Mouse (Mus musculus): Measurements from ENCODE around the gene Mras. TPM values are rescaled to one million over a fixed set of nuclear protein-coding genes. Genes with fewer than 3 reads are reported as not detected.

Mras gene
- polyA plus RNA-seq, 1 experiment, result 4.6 TPM

- no peak overlapping the region for H3K4me3 ChIP-seq (ENCODE audit: insufficient read depth, low read depth, low read length)
- H3K27ac ChIP-seq (replicated peaks; ENCODE audit: low read depth, low read length), result no peak overlapping the region
- H3K4me1 ChIP-seq (ENCODE audit: control insufficient read depth, insufficient read depth, insufficient read length, low read length), result peaks cover 5% of the 10 kb centered on the region; the same call in 1 of the 2 replicates
Measured at GRCm38 (mm10) chr9:99431346-99431745, 5.8 kb downstream of the Mras start.

DNA sequence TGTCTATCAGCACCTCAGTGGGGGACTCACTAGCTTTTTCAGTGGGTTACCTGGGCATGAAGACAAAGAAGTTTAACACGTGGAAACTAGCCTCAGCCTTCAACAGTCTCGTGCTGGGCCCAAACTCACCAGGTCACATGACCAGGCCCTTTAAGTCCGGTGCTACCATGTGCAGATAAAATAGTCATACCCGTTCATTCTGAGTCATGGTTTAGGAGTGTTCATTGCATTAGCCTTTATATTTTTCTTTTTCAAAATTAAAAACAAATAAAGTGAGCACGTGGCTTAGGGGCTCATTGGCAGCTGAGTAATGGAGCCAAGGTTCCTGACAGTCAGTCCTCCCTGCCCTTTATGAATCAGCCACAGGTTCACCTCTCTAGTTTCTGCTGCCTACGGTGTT, 6.4 kb downstream of the Mras start:
- Histone ChIP-seq H3K27ac (replicated peaks; ENCODE audit: low read depth, low read length) (no peak overlapping the region), H3K4me3 (ENCODE audit: insufficient read depth, low read depth, low read length) (no peak overlapping the region), H3K4me1 (ENCODE audit: control insufficient read depth, insufficient read depth, insufficient read length, low read length) (peaks cover 5% of the 10 kb centered on the region; the same call in 1 of the 2 replicates)

DNA sequence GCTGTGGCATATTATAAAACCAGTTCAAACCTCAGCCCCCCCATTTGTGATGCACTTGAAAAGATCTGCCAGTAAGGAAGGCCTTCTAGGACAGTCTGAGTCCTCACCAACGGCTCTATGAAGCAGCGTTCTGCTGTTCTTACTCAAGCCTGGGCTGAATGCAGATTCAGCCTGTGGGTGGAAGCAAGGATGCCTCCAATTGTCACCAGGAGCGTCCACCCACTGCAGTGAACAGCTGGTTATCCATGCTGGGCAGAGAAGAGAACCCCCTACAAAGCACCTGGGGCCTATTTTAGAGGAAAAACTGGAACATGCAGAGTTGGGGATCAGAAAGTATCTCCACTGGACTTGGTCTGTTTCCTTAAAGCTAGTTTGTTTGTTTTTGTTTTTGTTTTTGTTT, 7.3 kb downstream of the Mras start:
- H3K27ac ChIP-seq (replicated peaks; ENCODE audit: low read depth, low read length), result no peak overlapping the region
- H3K4me1 ChIP-seq (ENCODE audit: control insufficient read depth, insufficient read depth, insufficient read length, low read length), result peaks cover 5% of the 10 kb centered on the region; the same call in 1 of the 2 replicates
- no peak overlapping the region for H3K4me3 ChIP-seq (ENCODE audit: insufficient read depth, low read depth, low read length)

GRCm38 (mm10) chr9:99428601-99429331, 8.4 kb downstream of the Mras start:
- Histone ChIP-seq H3K4me1 (ENCODE audit: control insufficient read depth, insufficient read depth, insufficient read length, low read length) (peaks cover 8% of the 10 kb centered on the region; the same call in 1 of the 2 replicates), H3K27ac (replicated peaks; ENCODE audit: low read depth, low read length) (no peak overlapping the region)

GRCm38 (mm10) chr9:99425262-99425661, 11.9 kb downstream of the Mras start:
- no peak overlapping the region for H3K27ac ChIP-seq (replicated peaks; ENCODE audit: low read depth, low read length)
- H3K4me1 ChIP-seq (ENCODE audit: control insufficient read depth, insufficient read depth, insufficient read length, low read length), result peaks cover 15% of the 10 kb centered on the region; the same call in 1 of the 2 replicates
- H3K4me3 ChIP-seq (ENCODE audit: insufficient read depth, low read depth, low read length), result no peak overlapping the region

More at GRCm38 (mm10) chr9:99428601-99429331, 8.4 kb downstream of the Mras start:
- H3K4me3 ChIP-seq (ENCODE audit: insufficient read depth, low read depth, low read length), result no peak overlapping the region

DNA sequence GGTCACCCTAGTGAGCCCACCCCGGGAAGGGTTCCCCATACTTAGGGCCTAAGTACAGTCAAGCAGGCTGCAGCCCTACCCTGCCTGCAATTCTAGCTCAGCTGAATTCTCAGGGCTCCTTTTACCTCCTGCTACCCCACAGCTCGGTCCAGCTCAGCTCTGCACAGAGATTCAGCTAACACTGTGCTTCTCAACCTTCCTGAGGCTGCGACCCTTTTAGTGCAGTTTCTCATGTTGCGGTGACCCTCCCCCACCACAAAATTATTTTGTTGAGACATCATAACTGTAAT, 12.7 kb downstream of the Mras start:
- no peak overlapping the region for H3K27ac ChIP-seq (replicated peaks; ENCODE audit: low read depth, low read length)
- H3K4me1 ChIP-seq (ENCODE audit: control insufficient read depth, insufficient read depth, insufficient read length, low read length), result peaks cover 21% of the 10 kb centered on the region; the same call in 1 of the 2 replicates
- H3K4me3 ChIP-seq (ENCODE audit: insufficient read depth, low read depth, low read length), result no peak overlapping the region

- Histone ChIP-seq H3K4me3 (ENCODE audit: insufficient read depth, low read depth, low read length) (no peak overlapping the region), H3K27ac (replicated peaks; ENCODE audit: low read depth, low read length) (no peak overlapping the region)
Measured at GRCm38 (mm10) chr9:99423692-99424573, 13.2 kb downstream of the Mras start.

DNA sequence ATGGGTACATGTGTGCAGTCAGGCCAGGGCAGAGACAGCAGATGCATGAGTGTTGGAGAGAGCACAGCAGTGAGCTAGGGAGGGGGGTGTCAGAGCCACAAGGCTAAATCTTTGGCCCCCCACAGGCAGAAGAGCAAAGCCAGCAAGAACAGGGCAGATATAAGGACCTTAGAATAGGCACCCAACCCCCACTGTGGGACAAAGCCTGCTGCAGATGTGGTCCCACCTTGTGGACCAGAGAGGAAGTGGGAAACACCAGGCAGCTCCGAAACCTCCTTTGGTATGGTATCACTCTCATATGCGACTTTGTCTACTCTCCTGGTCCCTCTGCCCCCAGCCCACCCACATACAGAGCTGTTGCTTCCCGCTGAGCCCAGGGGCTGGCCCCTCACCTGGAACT, 15.3 kb downstream of the Mras start:
- Histone ChIP-seq H3K4me3 (ENCODE audit: insufficient read depth, low read depth, low read length) (no peak overlapping the region), H3K4me1 (ENCODE audit: control insufficient read depth, insufficient read depth, insufficient read length, low read length) (peaks cover 22% of the 10 kb centered on the region; the same call in 1 of the 2 replicates), H3K27ac (replicated peaks; ENCODE audit: low read depth, low read length) (no peak overlapping the region)

More at GRCm38 (mm10) chr9:99423692-99424573, 13.2 kb downstream of the Mras start:
- H3K4me1 ChIP-seq (ENCODE audit: control insufficient read depth, insufficient read depth, insufficient read length, low read length), result peaks cover 21% of the 10 kb centered on the region; the same call in 1 of the 2 replicates

GRCm38 (mm10) chr9:99419951-99420701, 17.1 kb downstream of the Mras start:
- Histone ChIP-seq H3K4me1 (ENCODE audit: control insufficient read depth, insufficient read depth, insufficient read length, low read length) (peaks cover 28% of the 10 kb centered on the region; the same call in 1 of the 2 replicates), H3K4me3 (ENCODE audit: insufficient read depth, low read depth, low read length) (no peak overlapping the region), H3K27ac (replicated peaks; ENCODE audit: low read depth, low read length) (no peak overlapping the region)

- Histone ChIP-seq H3K4me1 (ENCODE audit: control insufficient read depth, insufficient read depth, insufficient read length, low read length) (peaks cover 24% of the 10 kb centered on the region; the same call in 1 of the 2 replicates), H3K4me3 (ENCODE audit: insufficient read depth, low read depth, low read length) (no peak overlapping the region), H3K27ac (replicated peaks; ENCODE audit: low read depth, low read length) (no peak overlapping the region)
Measured at GRCm38 (mm10) chr9:99418377-99418776, 18.8 kb downstream of the Mras start.

DNA sequence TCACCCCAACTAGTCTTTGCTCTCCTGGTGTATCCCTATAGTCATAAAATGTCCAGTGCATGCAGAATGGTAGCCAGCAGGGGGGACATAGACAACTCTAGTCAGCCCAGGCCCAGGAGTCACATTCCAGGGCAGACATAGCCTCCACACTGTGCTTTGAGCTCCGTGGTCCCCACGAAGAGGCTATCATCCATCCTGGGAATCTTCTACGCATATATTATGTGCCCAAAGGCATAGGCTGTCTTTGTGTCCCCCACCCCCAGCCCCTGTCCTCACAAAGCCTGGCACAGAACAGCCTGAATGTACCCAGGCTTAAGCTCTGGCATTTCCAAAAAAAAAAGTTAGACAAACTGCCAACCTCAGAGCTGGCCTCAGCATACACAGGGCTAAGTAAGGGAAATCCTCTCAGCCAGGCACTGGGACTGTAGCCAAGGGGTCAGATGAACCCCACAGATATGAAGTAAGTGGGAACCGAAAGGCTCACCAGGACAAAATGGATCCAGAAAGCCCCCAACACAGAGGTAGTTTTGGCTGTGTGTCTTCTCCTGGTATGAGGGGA, 19.8 kb downstream of the Mras start:
- Histone ChIP-seq H3K27ac (replicated peaks; ENCODE audit: low read depth, low read length) (no peak overlapping the region), H3K4me3 (ENCODE audit: insufficient read depth, low read depth, low read length) (no peak overlapping the region), H3K4me1 (ENCODE audit: control insufficient read depth, insufficient read depth, insufficient read length, low read length) (peaks cover 24% of the 10 kb centered on the region; the same call in 1 of the 2 replicates)

DNA sequence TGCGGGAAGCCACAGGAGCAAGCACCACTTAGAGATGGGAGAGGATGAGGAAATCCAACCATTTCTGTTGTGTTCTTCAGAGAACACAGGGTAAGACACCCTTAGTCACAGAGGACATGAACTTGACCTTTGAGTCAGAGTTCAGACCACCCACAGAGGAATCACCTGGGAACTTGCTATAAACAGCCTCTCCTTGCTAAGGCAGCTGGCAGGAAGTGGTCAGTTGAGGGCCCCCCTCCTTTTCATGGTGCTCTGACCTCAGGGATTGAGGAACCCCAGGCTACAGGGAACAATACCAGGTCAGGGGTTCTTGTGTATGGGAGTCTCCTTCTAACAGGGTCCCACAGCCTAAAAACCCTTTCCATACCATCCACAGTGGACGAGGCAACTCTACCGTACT, 20.4 kb downstream of the Mras start:
- H3K4me3 ChIP-seq (ENCODE audit: insufficient read depth, low read depth, low read length), result no peak overlapping the region
- H3K4me1 ChIP-seq (ENCODE audit: control insufficient read depth, insufficient read depth, insufficient read length, low read length), result peaks cover 24% of the 10 kb centered on the region; the same call in 1 of the 2 replicates
- H3K27ac ChIP-seq (replicated peaks; ENCODE audit: low read depth, low read length), result no peak overlapping the region

- no peak overlapping the region for H3K27ac ChIP-seq (replicated peaks; ENCODE audit: low read depth, low read length)
- H3K4me1 ChIP-seq (ENCODE audit: control insufficient read depth, insufficient read depth, insufficient read length, low read length), result peaks cover 4% of the 10 kb centered on the region; the same call in 1 of the 2 replicates
- no peak overlapping the region for H3K4me3 ChIP-seq (ENCODE audit: insufficient read depth, low read depth, low read length)
Measured at GRCm38 (mm10) chr9:99411785-99412184, 25.4 kb downstream of the Mras start.

- H3K4me3 ChIP-seq (ENCODE audit: insufficient read depth, low read depth, low read length), result no peak overlapping the region
- no peak overlapping the region for H3K27ac ChIP-seq (replicated peaks; ENCODE audit: low read depth, low read length)
Measured at GRCm38 (mm10) chr9:99411093-99411492, 26.1 kb downstream of the Mras start.

More at GRCm38 (mm10) chr9:99411093-99411492, 26.1 kb downstream of the Mras start:
- H3K4me1 ChIP-seq (ENCODE audit: control insufficient read depth, insufficient read depth, insufficient read length, low read length), result no peaks in the 10 kb centered on the region

All from brown adipose tissue, adult 24 weeks (tissue).